Mouse (Mus musculus) intestine, embryonic 15.5 days (tissue): ENCODE results near the gene Otulin. TPM values are rescaled to one million over a fixed set of nuclear protein-coding genes. Genes with fewer than 3 reads are reported as not detected.

Experiments used
- ATAC-seq: fragments of 200-750 bp; cut with Nextera tagmentation; 2 replicates; pipeline ENCODE4 v1.8.0; 2017; ENCODE audit warnings: moderate TSS enrichment, moderate library complexity
- H3K27ac ChIP-seq: fragments of 300-500 bp; sonication (generic); 2 replicates; pipeline ENCODE4 v1.5.1; 2015; ENCODE audit warnings: mild to moderate bottlenecking, inconsistent platforms
- H3K27me3 ChIP-seq: fragments of 300-500 bp; sonication (generic); replicated peaks from 2 replicates; pipeline ENCODE4 v1.6.1; 2015; ENCODE audit warnings: inconsistent platforms
- H3K36me3 ChIP-seq: fragments of 300-500 bp; sonication (generic); 2 replicates; pipeline ENCODE4 v1.6.1; 2015; ENCODE audit warnings: inconsistent platforms
- H3K4me1 ChIP-seq: fragments of 300-500 bp; sonication (generic); replicated peaks from 2 replicates; pipeline ENCODE4 v1.6.1; 2015; ENCODE audit warnings: inconsistent platforms
- H3K4me2 ChIP-seq: fragments of 300-500 bp; sonication (generic); replicated peaks from 2 replicates; pipeline ENCODE4 v1.6.1; 2015; ENCODE audit warnings: mild to moderate bottlenecking, inconsistent platforms
- H3K4me3 ChIP-seq: fragments of 300-500 bp; sonication (generic); replicated peaks from 2 replicates; pipeline ENCODE4 v1.5.1; 2015; ENCODE audit warnings: inconsistent platforms
- H3K9ac ChIP-seq: fragments of 300-500 bp; sonication (generic); 2 replicates; pipeline ENCODE4 v1.6.1; 2015; ENCODE audit warnings: inconsistent platforms
- H3K9me3 ChIP-seq: fragments of 300-500 bp; sonication (generic); 2 replicates; pipeline ENCODE4 v1.6.1; 2016; ENCODE audit warnings: inconsistent platforms
- WGBS: fragments of 180-500 bp; shearing (Covaris S2); methylation state at CpG from one replicate; pipeline ENCODE4 v1.1.7; 2015; 5-methylcytosine and 5-hydroxymethylcytosine counted together
- polyA plus RNA-seq: library from polyadenylated mRNA; unstranded; fragments of >200 nt; fragmentation: Nextera tagmentation; extraction: Ambion mirVana; gene quantifications from 2 replicates; pipeline ENCODE4 v1.2.1, GENCODE M21; 2015

The Otulin gene
- polyA plus RNA-seq, 1 experiment from 2014 or later: 31.3 TPM

DNA sequence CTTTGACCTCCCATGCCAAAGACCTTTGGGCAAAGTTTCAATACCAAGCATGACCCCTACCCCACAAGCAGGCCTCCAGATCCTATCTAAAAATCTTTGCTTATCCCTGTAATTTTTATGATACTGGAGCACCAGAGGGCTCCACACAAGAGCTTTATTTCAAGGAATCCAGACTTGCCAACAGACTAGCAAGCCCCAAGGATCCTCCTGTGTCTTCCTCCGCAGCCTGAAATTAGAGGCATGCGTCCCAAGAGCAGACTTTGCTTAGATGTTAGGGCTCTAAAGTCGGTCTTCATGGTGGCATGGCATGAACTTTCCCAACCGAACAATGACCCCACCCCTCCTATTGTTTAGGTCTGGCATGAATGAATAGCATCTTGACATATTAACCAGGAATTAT lies 94.8 kb downstream of the Otulin start:
- H3K36me3 ChIP-seq: no peaks in the 10 kb centered on the region
- no peak for ATAC-seq
- H3K9me3 ChIP-seq: no peaks in the 10 kb centered on the region
- no peaks in the 10 kb centered on the region for H3K27me3 ChIP-seq
- no peak overlapping the region for H3K4me3 ChIP-seq
- H3K4me2 ChIP-seq: no peak overlapping the region
- H3K27ac ChIP-seq: no peak overlapping the region
- H3K9ac ChIP-seq: no peak overlapping the region
- WGBS: 88% methylated on average over 4 of the region's 4 CpGs
- 0 out of 2 replicates have a peak, but pooled peaks cover 2% of the 10 kb centered on the region for H3K4me1 ChIP-seq

DNA sequence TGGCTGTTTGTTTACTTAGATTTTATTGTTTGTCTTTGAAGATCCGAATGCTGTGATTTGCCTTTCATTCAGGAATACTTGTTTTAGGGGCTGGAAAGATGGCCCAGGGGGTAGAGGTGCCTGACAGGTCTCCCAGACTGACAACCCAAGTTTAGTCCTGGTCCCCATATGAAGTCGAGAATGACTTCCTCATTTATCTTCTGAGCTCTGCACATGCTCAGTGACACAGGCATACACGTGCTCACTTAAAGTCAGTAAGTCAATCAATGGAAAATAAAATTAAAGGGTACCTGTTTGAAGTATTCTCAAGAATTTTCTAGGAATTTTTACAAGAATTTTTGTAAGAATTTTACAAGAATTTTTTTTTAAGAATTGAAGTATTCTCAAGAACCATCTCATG lies 97.5 kb downstream of the Otulin start:
- Histone ChIP-seq H3K27me3 (no peaks in the 10 kb centered on the region), H3K9ac (no peak overlapping the region), H3K4me1 (0 out of 2 replicates have a peak, but pooled peaks cover 5% of the 10 kb centered on the region), H3K4me3 (no peak overlapping the region), H3K27ac (no peak overlapping the region), H3K36me3 (no peaks in the 10 kb centered on the region), H3K9me3 (no peaks in the 10 kb centered on the region), H3K4me2 (no peak overlapping the region)
- ATAC-seq: no peak
- 51% methylated on average over 3 of the region's 3 CpGs for WGBS

DNA sequence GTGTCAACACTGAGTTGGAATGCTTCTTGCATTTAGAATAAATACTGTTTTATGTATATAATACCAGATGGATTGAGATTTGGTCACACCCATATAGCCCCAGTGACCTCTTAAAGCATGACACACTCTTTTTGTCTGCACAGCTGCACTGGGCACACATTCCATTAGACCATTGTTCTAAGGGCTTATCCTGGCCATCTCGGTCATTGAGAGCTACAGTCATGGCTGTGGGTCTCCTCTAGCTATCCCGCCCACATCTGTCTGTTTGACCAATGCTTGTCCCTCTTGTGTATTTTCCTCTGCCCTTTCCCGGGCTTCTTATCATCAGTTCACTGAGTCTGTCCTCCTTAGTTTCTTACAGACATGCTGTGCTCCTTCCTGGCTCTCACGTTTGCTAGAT lies 100.5 kb downstream of the Otulin start:
- Histone ChIP-seq H3K4me3 (no peak overlapping the region), H3K27me3 (no peaks in the 10 kb centered on the region), H3K9me3 (no peaks in the 10 kb centered on the region), H3K36me3 (no peaks in the 10 kb centered on the region), H3K27ac (no peak overlapping the region), H3K4me2 (no peak overlapping the region), H3K9ac (no peak overlapping the region), H3K4me1 (peaks cover 3% of the 10 kb centered on the region; the same call in 1 of the 2 replicates)
- no peak for ATAC-seq
- 56% methylated on average over 4 of the region's 4 CpGs for WGBS

DNA sequence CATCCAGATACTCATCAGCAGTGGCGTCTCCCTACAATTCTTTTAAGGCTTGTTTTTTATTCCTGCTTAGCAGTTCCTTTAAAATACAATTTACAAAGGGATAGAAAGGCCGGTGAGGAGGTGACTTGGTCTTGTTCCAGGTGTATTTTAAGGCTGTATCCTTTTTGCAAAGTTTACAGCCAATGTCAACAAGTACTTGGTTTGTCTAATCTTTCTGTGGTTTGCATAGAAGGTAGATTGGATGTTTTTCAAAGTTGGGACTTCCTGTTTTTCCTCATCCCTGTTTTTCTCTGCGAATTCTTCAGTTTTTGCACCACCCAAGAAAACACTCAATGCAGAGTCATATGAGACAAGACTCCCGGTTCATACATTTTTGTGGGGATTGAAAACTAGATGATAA lies 101.6 kb downstream of the Otulin start:
- H3K9me3 ChIP-seq: no peaks in the 10 kb centered on the region
- no peak overlapping the region for H3K4me3 ChIP-seq
- WGBS: 70% methylated on average over 4 of the region's 4 CpGs
- H3K27me3 ChIP-seq: no peaks in the 10 kb centered on the region
- H3K36me3 ChIP-seq: no peaks in the 10 kb centered on the region
- no peak overlapping the region for H3K27ac ChIP-seq
- ATAC-seq: no peak
- H3K4me1 ChIP-seq: peaks cover 3% of the 10 kb centered on the region; the same call in 1 of the 2 replicates
- no peak overlapping the region for H3K4me2 ChIP-seq
- no peak overlapping the region for H3K9ac ChIP-seq

DNA sequence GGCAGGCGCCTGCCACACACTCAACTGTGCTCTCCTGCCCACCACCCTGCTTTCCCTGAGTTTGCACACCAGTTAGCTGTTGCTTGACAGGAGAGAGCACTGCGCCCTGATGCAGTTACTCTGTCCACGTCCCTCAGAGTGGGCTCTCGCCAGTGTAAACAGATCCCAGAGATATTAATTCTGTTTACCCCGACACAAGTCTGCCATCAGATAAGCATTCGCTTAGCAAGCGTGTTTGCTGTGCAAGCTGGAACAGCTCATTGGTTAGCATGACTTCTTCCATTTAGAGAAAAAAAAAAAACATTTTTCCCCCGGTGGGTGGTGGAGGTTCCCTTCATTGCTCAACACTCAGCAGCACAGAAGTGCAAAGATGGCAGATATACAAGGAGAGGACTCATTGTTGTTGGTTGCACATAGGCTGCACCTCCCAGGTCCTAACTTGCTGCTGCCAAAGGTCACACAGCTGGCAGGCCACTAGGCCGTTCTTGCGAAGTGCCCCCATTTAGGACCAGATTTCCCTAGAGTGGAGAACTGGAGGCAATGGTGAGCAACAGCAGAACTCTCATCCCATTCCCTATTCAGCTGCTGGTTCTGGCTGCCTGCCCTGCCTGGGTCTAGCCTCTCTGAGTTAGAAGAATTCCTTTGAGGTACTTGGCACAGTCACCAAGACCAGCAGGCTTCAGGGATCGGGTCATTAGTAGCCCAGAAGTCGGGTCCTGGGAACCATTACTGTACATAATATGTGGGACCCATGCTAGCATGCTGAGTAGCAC lies 105.1 kb downstream of the Otulin start:
- WGBS: 41% methylated on average over 12 of the region's 12 CpGs
- H3K27ac ChIP-seq: no peak overlapping the region
- no peak overlapping the region for H3K9ac ChIP-seq
- H3K9me3 ChIP-seq: no peaks in the 10 kb centered on the region
- no peaks in the 10 kb centered on the region for H3K36me3 ChIP-seq
- H3K4me2 ChIP-seq: no peak overlapping the region
- ATAC-seq: no peak
- no peak overlapping the region for H3K4me3 ChIP-seq
- peaks cover 3% of the 10 kb centered on the region; the same call in 1 of the 2 replicates for H3K4me1 ChIP-seq
- H3K27me3 ChIP-seq: no peaks in the 10 kb centered on the region

DNA sequence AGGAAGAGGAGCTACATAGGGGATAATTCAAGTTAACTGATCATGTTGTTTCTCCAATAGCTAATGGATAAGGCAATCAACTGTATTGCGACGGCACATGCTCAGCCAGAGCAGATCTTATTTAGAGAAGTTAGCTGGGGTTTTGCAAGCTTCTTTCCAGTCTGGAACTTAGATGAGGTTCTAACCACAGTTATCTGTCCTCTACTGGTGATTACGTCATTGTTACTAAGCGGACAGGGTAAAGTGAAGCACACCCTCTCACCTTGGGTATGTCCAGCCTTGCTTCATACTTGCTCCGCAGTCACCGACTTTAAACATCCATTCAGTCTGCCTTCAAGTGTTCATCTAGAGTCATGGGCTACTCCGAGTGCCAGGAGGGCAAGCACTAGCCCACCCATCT lies 110.6 kb downstream of the Otulin start:
- Histone ChIP-seq H3K36me3 (no peaks in the 10 kb centered on the region), H3K27me3 (no peaks in the 10 kb centered on the region), H3K27ac (no peak overlapping the region), H3K9ac (no peak overlapping the region), H3K4me1 (no peaks in the 10 kb centered on the region; the same call in 1 of the 2 replicates), H3K9me3 (no peaks in the 10 kb centered on the region), H3K4me3 (no peak overlapping the region), H3K4me2 (no peak overlapping the region)
- WGBS: 94% methylated on average over 7 of the region's 7 CpGs
- no peak for ATAC-seq

DNA sequence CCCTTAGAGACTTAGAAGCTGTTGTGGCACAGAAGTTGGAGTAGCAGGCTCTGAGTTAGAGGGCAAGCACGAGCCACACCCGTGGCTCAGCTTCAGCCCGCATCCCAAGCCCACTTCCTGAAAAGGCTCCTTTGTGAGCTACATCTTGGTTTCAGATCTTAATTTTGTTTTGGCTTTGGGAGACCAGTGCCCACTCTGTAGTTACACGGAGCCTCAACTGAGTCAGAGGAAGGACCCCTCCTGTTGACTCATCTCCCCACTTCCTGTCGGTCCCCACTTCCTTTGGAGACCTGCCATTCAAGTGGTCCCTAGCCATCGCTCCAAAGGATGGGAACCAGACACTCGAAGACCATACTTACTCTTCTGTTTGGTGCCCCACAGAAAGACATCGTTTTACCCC lies 112.5 kb downstream of the Otulin start:
- no peaks in the 10 kb centered on the region for H3K4me1 ChIP-seq
- WGBS: 80% methylated on average over 8 of the region's 8 CpGs

DNA sequence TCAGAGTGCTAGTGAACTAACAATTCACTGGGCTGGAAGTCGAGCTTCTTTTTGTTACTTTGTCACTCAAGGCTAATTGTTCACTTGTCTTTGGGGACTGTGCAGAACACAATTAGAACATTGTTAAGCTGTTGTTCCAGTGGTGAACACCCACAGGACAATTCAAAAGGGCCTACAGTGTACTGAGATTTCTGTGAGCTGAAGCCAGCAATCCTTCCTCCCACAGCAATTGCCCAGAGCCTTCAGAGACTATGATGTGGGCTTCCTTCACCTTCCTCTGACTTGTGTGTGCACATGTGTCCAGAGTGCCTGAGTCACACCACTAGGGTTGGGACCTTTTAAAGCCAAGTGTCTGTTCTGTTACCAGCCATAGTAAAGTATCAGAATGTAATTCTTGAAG lies 113.6 kb downstream of the Otulin start:
- Histone ChIP-seq H3K4me1 (no peaks in the 10 kb centered on the region), H3K9ac (no peak overlapping the region), H3K4me3 (no peak overlapping the region), H3K27ac (no peak overlapping the region), H3K27me3 (no peaks in the 10 kb centered on the region), H3K36me3 (no peaks in the 10 kb centered on the region), H3K4me2 (no peak overlapping the region), H3K9me3 (no peaks in the 10 kb centered on the region)
- WGBS: 80% methylated on average over 1 of the region's 1 CpGs
- no peak for ATAC-seq

More for the DNA sequence above, 112.5 kb downstream of the Otulin start:
- Histone ChIP-seq H3K4me3 (no peak overlapping the region), H3K9me3 (no peaks in the 10 kb centered on the region), H3K27me3 (no peaks in the 10 kb centered on the region), H3K36me3 (no peaks in the 10 kb centered on the region), H3K27ac (no peak overlapping the region), H3K9ac (no peak overlapping the region), H3K4me2 (no peak overlapping the region)
- no peak for ATAC-seq

DNA sequence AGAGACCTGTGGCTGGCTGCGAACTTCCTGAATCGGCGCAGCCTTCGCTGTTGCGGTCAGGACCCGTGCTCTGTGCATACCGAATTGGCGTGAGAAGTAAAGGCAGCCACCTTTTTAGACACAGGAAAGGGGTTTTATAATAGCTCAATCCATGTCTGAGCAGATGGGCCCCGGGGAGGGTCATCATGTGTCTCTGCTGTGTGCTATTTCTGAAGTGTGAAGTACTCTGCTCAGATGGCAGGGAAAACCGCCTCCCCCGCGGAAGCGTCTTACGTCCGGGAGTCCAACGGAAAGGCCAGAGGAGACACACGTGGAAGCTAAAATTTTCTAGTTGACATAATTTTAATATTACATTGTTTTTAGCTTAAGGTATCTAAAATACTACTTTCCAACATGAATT lies 121.5 kb downstream of the Otulin start:
- Histone ChIP-seq H3K4me1 (peaks cover 19% of the 10 kb centered on the region), H3K9ac (no peak overlapping the region), H3K36me3 (no peaks in the 10 kb centered on the region), H3K4me2 (no peak overlapping the region), H3K27ac (no peak overlapping the region), H3K9me3 (no peaks in the 10 kb centered on the region), H3K27me3 (no peaks in the 10 kb centered on the region), H3K4me3 (no peak overlapping the region)
- 94% methylated on average over 17 of the region's 17 CpGs for WGBS
- ATAC-seq: no peak

DNA sequence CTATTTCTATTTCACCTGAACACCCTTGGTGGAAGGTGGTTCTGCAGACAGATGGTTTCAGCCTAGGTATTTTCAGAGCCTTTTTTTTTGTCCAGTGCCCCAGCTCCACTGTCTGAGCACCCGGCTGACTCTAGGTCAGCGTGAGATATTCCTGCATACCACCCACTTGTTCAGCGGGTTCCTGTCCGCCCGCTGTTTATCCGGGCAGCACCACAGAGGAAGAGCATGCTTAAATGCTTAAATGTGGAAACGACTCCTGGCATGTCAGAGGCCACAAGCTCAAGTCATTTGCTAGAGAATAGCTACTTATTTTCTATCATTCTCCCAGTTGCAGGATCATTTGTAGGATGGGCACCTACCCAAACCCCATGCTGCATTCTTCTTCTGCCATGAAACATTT lies 122.3 kb downstream of the Otulin start:
- no peak for ATAC-seq
- no peak overlapping the region; the same call in 1 of the 2 replicates for H3K27ac ChIP-seq
- no peak overlapping the region for H3K4me3 ChIP-seq
- H3K9ac ChIP-seq: no peak overlapping the region
- no peaks in the 10 kb centered on the region for H3K36me3 ChIP-seq
- no peaks in the 10 kb centered on the region for H3K27me3 ChIP-seq
- 80% methylated on average over 7 of the region's 7 CpGs for WGBS
- no peak overlapping the region for H3K4me2 ChIP-seq
- H3K9me3 ChIP-seq: no peaks in the 10 kb centered on the region
- peaks cover 26% of the 10 kb centered on the region for H3K4me1 ChIP-seq

DNA sequence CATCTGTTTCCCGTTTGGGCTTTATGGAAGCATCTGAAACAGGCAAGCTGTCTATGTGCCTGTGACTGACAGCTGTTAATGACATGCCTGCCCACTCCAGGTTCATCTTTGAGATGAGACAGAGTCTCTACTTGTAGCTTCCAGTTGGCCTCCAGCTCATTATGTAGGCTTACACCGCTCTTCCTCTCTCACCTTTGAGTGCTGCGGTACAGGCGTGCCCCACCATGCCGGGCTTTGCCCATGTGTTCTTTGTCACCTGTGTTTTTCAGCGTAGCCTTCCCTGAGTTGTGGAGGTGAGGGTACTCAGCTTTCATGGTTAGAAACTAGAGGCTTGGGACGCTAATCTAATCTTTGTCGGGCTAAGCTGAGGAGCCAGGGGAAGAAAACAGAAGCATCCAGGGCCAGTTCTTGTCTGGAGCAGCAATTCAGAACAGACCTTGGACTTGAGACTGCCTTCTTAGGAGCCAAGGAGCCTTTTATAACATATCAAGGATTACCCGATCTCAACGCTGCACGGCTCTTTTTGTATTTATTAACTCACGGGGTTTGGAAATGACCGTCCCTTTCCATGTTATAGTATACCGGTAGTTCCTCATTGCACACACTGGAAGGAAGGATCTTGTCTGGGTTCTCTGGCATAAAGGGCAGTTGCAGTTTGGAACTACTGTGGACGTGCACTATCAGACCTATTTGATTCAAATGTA lies 123.4 kb downstream of the Otulin start:
- peaks cover 29% of the 10 kb centered on the region for H3K4me1 ChIP-seq
- WGBS: 68% methylated on average over 15 of the region's 15 CpGs
- ATAC-seq: peak; percentile 72
- H3K27ac ChIP-seq: peak overlapping the region; percentile 90
- no peaks in the 10 kb centered on the region for H3K36me3 ChIP-seq
- no peak overlapping the region for H3K4me3 ChIP-seq
- no peak overlapping the region for H3K9ac ChIP-seq
- H3K27me3 ChIP-seq: no peaks in the 10 kb centered on the region
- H3K4me2 ChIP-seq: peak overlapping the region; percentile 41
- H3K9me3 ChIP-seq: no peaks in the 10 kb centered on the region

DNA sequence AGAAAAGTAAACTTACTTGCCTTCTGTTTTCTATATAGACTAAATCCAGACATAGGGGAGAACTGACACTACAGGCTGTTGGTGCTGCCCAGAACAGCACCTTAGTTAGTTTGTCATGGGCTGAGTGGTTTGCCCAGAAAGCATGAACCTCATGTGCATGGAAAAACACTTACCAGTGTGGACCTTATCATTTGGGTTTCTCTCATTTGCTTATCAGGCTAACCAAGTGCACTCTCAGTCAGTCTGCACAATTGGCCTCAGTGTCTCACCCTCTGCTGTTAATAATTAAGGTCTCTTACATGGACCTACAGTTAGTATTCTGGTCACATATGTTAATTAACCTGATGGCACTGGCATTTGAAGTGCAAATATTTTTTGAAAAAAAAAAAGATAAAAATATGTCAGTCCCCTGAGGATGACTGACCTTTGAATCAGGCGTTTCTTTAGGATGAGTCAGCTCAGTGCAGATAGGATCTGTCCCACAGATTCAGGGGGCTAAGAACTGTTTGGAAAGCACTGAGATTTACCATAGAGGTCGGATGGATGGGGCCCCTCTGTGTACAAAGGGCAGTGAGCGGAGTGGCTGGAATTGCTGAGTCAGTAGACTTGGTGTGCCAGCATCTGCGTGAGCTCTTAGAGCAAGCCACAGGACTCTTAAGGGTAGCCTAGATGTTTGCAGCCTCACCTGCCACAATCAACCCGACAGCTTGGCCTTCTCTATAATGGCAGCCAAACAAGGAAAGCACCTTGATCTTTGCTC lies 124.2 kb downstream of the Otulin start:
- H3K4me2 ChIP-seq: peak overlapping the region; percentile 41
- no peak overlapping the region for H3K4me3 ChIP-seq
- H3K4me1 ChIP-seq: peaks cover 31% of the 10 kb centered on the region
- H3K27ac ChIP-seq: peak overlapping the region; percentile 90
- no peaks in the 10 kb centered on the region for H3K27me3 ChIP-seq
- ATAC-seq: peak; percentile 77
- WGBS: 32% methylated on average over 5 of the region's 5 CpGs
- no peak overlapping the region for H3K9ac ChIP-seq
- H3K9me3 ChIP-seq: no peaks in the 10 kb centered on the region
- no peaks in the 10 kb centered on the region for H3K36me3 ChIP-seq
